Mouse (Mus musculus) leukemia stem cell, adult 10-12 weeks (primary cell): ENCODE results near the gene Ctsa. TPM values are rescaled to one million over a fixed set of nuclear protein-coding genes. Genes with fewer than 3 reads are reported as not detected.

Experiments
- polyA plus RNA-seq: library from polyadenylated mRNA; stranded (reverse); fragments of >175 nt; gene quantifications from 2 replicates; pipeline ENCODE4 v1.2.3, GENCODE M21; 2012; ENCODE audit warnings: low replicate concordance

Ctsa gene
- polyA plus RNA-seq, result 21.4 and 125 TPM in 2 replicates

GRCm38 (mm10) chr2:164832748-164833301 lies at the start of gene Ctsa:
Gene Ctsa (plus strand): TSS chr2:164832873.

GRCm38 (mm10) chr2:164785481-164786387 lies 46.9 kb upstream of the Ctsa start, which contains the start of gene Snx21:
Gene Snx21 (plus strand): TSS chr2:164785823.

GRCm38 (mm10) chr2:164804533-164805331 lies 27.9 kb upstream of the Ctsa start, which contains the start of the genes Acot8 and Zswim3:
Gene Acot8 (minus strand): TSS chr2:164804882.
Gene Zswim3 (plus strand): TSS chr2:164805098.

GRCm38 (mm10) chr2:164822636-164823165 lies 10.0 kb upstream of the Ctsa start, which contains the start of gene Zswim1:
Gene Zswim1 (plus strand): TSS chr2:164822686.

GRCm38 (mm10) chr2:164828437-164828836 lies 4.2 kb upstream of the Ctsa start, which contains the start of gene Spata25:
Gene Spata25 (minus strand): TSS chr2:164828537.

GRCm38 (mm10) chr2:164833314-164833959 lies 764 bp downstream of the Ctsa start, which contains the start of gene Neurl2:
Gene Neurl2 (minus strand): TSS chr2:164833456.

GRCm38 (mm10) chr2:164857101-164857821 lies 24.6 kb downstream of the Ctsa start, which contains the start of gene Pltp:
Gene Pltp (minus strand): TSS chr2:164857711.

GRCm38 (mm10) chr2:164879228-164879567 lies 46.5 kb downstream of the Ctsa start, which contains the start of gene Pcif1:
Gene Pcif1 (plus strand): TSS chr2:164879304.

Other genes starting within 250 kb of the Ctsa start
- not detected in 2 replicates for gene Wfdc6a, start 247.4 kb upstream of the Ctsa start, polyA plus RNA-seq
- gene Eppin, start 239.3 kb upstream of the Ctsa start, polyA plus RNA-seq, result not detected in 2 replicates
- gene Wfdc6b, start 219.4 kb upstream of the Ctsa start, polyA plus RNA-seq, result not detected in 2 replicates
- not detected in 2 replicates for gene Wfdc8, start 219.2 kb upstream of the Ctsa start, polyA plus RNA-seq
- gene Wfdc16, start 194.1 kb upstream of the Ctsa start, polyA plus RNA-seq, result not detected in 2 replicates
- gene Wfdc10, start 176.8 kb upstream of the Ctsa start, polyA plus RNA-seq, result not detected in 2 replicates
- gene Wfdc9, start 176.3 kb upstream of the Ctsa start, polyA plus RNA-seq, result not detected in 2 replicates
- not detected in 2 replicates for gene Wfdc11, start 158.8 kb upstream of the Ctsa start, polyA plus RNA-seq
- not detected in 2 replicates for gene Wfdc13, start 147.8 kb upstream of the Ctsa start, polyA plus RNA-seq
- gene Spint4, start 134.4 kb upstream of the Ctsa start, polyA plus RNA-seq, result not detected in 2 replicates
- gene Spint5, start 117.6 kb upstream of the Ctsa start, polyA plus RNA-seq, result not detected in 2 replicates
- 0.14 TPM in 1 of 2 replicates, not detected in the other for gene Wfdc3, start 86.9 kb upstream of the Ctsa start, polyA plus RNA-seq
- gene Dnttip1, start 86.9 kb upstream of the Ctsa start, polyA plus RNA-seq, result 30.4 and 109 TPM in 2 replicates
- 143 and 160 TPM in 2 replicates for gene Ube2c, start 63.0 kb upstream of the Ctsa start, polyA plus RNA-seq
- not detected in 2 replicates for gene Tnnc2, start 52.9 kb upstream of the Ctsa start, polyA plus RNA-seq
- gene Snx21, start 47.0 kb upstream of the Ctsa start, polyA plus RNA-seq, result 3.9 and 10.1 TPM in 2 replicates
- gene Acot8, start 28.0 kb upstream of the Ctsa start, polyA plus RNA-seq, result 13.5 and 59.4 TPM in 2 replicates
- gene Zswim3, start 27.8 kb upstream of the Ctsa start, polyA plus RNA-seq, result 0.55 and 2.0 TPM in 2 replicates
- 15.5 and 30.3 TPM in 2 replicates for gene Zswim1, start 10.2 kb upstream of the Ctsa start, polyA plus RNA-seq
- gene Spata25, start 4.3 kb upstream of the Ctsa start, polyA plus RNA-seq, result not detected in 2 replicates
- gene Neurl2, start 583 bp downstream of the Ctsa start, polyA plus RNA-seq, result 2.3 and 2.5 TPM in 2 replicates
- 9.3 and 14.4 TPM in 2 replicates for gene Pltp, start 24.8 kb downstream of the Ctsa start, polyA plus RNA-seq
- gene Pcif1, start 46.4 kb downstream of the Ctsa start, polyA plus RNA-seq, result 64.8 and 66.4 TPM in 2 replicates
- 63.2 and 88.5 TPM in 2 replicates for gene Zfp335, start 78.9 kb downstream of the Ctsa start, polyA plus RNA-seq
- 5.0 and 9.8 TPM in 2 replicates for gene Mmp9, start 107.9 kb downstream of the Ctsa start, polyA plus RNA-seq
- gene Slc12a5, start 127.9 kb downstream of the Ctsa start, polyA plus RNA-seq, result 0.27 and 0.64 TPM in 2 replicates
- gene Ncoa5, start 202.0 kb downstream of the Ctsa start, polyA plus RNA-seq, result 43.1 and 78.6 TPM in 2 replicates
- 0.64 and 2.4 TPM in 2 replicates for gene Cd40, start 222.8 kb downstream of the Ctsa start, polyA plus RNA-seq